Mouse (Mus musculus) heart, postnatal 0 days (tissue): ENCODE measurements around the gene Cmc2.

ENCODE experiments used
- CTCF ChIP-seq: IDR thresholded peaks from 2 replicates; pipeline ENCODE4 v1.5.1; 2016; ENCODE audit warnings: antibody characterized with exemption, control low read depth, low read depth
- EP300 ChIP-seq: IDR thresholded peaks from 2 replicates; pipeline ENCODE4 v1.6.1; 2016; ENCODE audit warnings: antibody characterized with exemption, low read depth

GRCm38 (mm10) chr8:116942284-116943058 is 21.2 kb upstream of the Cmc2 start:
- TF ChIP-seq CTCF, result no peak
- TF ChIP-seq EP300, result no peak
